Mouse (Mus musculus): ENCODE data around the gene Olfr1349.
"Not testable (repeated sequence)": the region's sequence is repeated elsewhere in the genome, so short reads cannot be mapped to it uniquely, and the experiment has no call there.

Gene Olfr1349

GRCm38 (mm10) chr7:6522850-6523249 is at the start of gene Olfr1349:
TSS of gene Olfr1349 (minus strand) at chr7:6522950.
- H3K36me3 ChIP-seq (ENCODE audit: control insufficient read depth, insufficient read depth, low read length, poor library complexity, severe bottlenecking): no peaks in the 10 kb centered on the region
- H3K27me3 ChIP-seq (ENCODE audit: control insufficient read depth, insufficient read depth, low read length, poor library complexity, severe bottlenecking): no peaks in the 10 kb centered on the region
- DNase-seq (ENCODE audit: low read depth, low spot score): no peak

GRCm38 (mm10) chr7:6564541-6564940 is 41.8 kb upstream of the Olfr1349 start, which contains the start of gene Olfr1350:
TSS of gene Olfr1350 (plus strand) at chr7:6564841.
- Histone ChIP-seq H3K36me3 (ENCODE audit: control insufficient read depth, insufficient read depth, low read length, poor library complexity, severe bottlenecking) (no peaks in the 10 kb centered on the region), H3K27me3 (ENCODE audit: control insufficient read depth, insufficient read depth, low read length, poor library complexity, severe bottlenecking) (no peaks in the 10 kb centered on the region)
- no peak for DNase-seq (ENCODE audit: low read depth, low spot score)

- H3K27me3 ChIP-seq (ENCODE audit: control insufficient read depth, insufficient read depth, low read length, poor library complexity, severe bottlenecking): no peaks in the 10 kb centered on the region
- H3K36me3 ChIP-seq (ENCODE audit: control insufficient read depth, insufficient read depth, low read length, poor library complexity, severe bottlenecking): no peaks in the 10 kb centered on the region
- peak; percentile 13 for DNase-seq (ENCODE audit: low read depth, low spot score)
These were observed 3.4 kb upstream of the Olfr1349 start for GRCm38 (mm10) chr7:6526141-6526540.

- H3K27me3 ChIP-seq (ENCODE audit: control insufficient read depth, insufficient read depth, low read length, poor library complexity, severe bottlenecking): no peaks in the 10 kb centered on the region
- DNase-seq (ENCODE audit: low read depth, low spot score): no peak
- H3K36me3 ChIP-seq (ENCODE audit: control insufficient read depth, insufficient read depth, low read length, poor library complexity, severe bottlenecking): no peaks in the 10 kb centered on the region
These were observed 2.3 kb upstream of the Olfr1349 start for GRCm38 (mm10) chr7:6525001-6525400.

GRCm38 (mm10) chr7:6521666-6522065 is 1.1 kb downstream of the Olfr1349 start:
- Histone ChIP-seq H3K27me3 (ENCODE audit: control insufficient read depth, insufficient read depth, low read length, poor library complexity, severe bottlenecking) (no peaks in the 10 kb centered on the region), H3K36me3 (ENCODE audit: control insufficient read depth, insufficient read depth, low read length, poor library complexity, severe bottlenecking) (no peaks in the 10 kb centered on the region)
- DNase-seq (ENCODE audit: low read depth, low spot score): no peak

- Histone ChIP-seq H3K27me3 (ENCODE audit: control insufficient read depth, insufficient read depth, low read length, poor library complexity, severe bottlenecking) (no peaks in the 10 kb centered on the region), H3K36me3 (ENCODE audit: control insufficient read depth, insufficient read depth, low read length, poor library complexity, severe bottlenecking) (no peaks in the 10 kb centered on the region)
- no peak for DNase-seq (ENCODE audit: low read depth, low spot score)
These were observed 14.1 kb downstream of the Olfr1349 start, which contains the start of gene Olfr1348 for GRCm38 (mm10) chr7:6508648-6509047. TSS of gene Olfr1348 (minus strand) at chr7:6508748.

GRCm38 (mm10) chr7:6499655-6500054 is 23.1 kb downstream of the Olfr1349 start, which contains the start of gene Olfr1347:
TSS of gene Olfr1347 (minus strand) at chr7:6499755.
- no peak for DNase-seq (ENCODE audit: low read depth, low spot score)
- Histone ChIP-seq H3K36me3 (ENCODE audit: control insufficient read depth, insufficient read depth, low read length, poor library complexity, severe bottlenecking) (no peaks in the 10 kb centered on the region), H3K27me3 (ENCODE audit: control insufficient read depth, insufficient read depth, low read length, poor library complexity, severe bottlenecking) (no peaks in the 10 kb centered on the region)

- H3K36me3 ChIP-seq (ENCODE audit: control insufficient read depth, insufficient read depth, low read length, poor library complexity, severe bottlenecking): no peaks in the 10 kb centered on the region
- DNase-seq (ENCODE audit: low read depth, low spot score): no peak
- no peaks in the 10 kb centered on the region for H3K27me3 ChIP-seq (ENCODE audit: control insufficient read depth, insufficient read depth, low read length, poor library complexity, severe bottlenecking)
These were observed 35.9 kb downstream of the Olfr1349 start, which contains the start of gene Olfr5 for GRCm38 (mm10) chr7:6486841-6487240. TSS of gene Olfr5 (minus strand) at chr7:6486941.

GRCm38 (mm10) chr7:6477633-6478032 is 45.1 kb downstream of the Olfr1349 start:
- not testable (repeated sequence) for DNase-seq (ENCODE audit: low read depth, low spot score); H3K27me3 ChIP-seq (ENCODE audit: control insufficient read depth, insufficient read depth, low read length, poor library complexity, severe bottlenecking); H3K36me3 ChIP-seq (ENCODE audit: control insufficient read depth, insufficient read depth, low read length, poor library complexity, severe bottlenecking)

- DNase-seq (ENCODE audit: low read depth, low spot score): no peak
- Histone ChIP-seq H3K27me3 (ENCODE audit: control insufficient read depth, insufficient read depth, low read length, poor library complexity, severe bottlenecking) (no peaks in the 10 kb centered on the region), H3K36me3 (ENCODE audit: control insufficient read depth, insufficient read depth, low read length, poor library complexity, severe bottlenecking) (no peaks in the 10 kb centered on the region)
These were observed 55.8 kb downstream of the Olfr1349 start, which contains the start of gene Olfr1346 for GRCm38 (mm10) chr7:6466951-6467350. TSS of gene Olfr1346 (plus strand) at chr7:6467101.
